In the genomic region with DNA sequence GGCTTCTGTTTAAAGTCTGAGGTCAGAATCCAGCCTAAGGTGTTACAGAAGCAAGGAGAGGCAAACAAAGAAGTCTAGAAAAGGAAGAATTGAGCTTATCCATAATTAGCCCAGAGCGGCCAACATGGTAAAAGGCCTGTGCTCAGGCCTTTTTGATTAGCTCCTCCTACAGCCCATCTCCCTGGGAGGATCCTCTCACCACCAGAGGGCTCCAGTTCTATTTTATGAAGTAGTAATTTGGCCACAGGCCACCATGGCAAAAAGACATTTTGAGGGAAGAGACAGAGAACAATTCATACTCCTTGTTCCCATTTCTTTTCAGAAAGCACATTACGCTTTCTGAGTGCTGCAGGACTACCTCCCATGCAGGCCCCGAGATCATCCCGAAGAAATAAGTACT, we compare ENCODE assay signal across 9 mouse cellular contexts. TPM values are rescaled to one million over a fixed set of nuclear protein-coding genes. Genes with fewer than 3 reads are reported as not detected.
A peak's percentile ranks its signal among the peaks of the same experiment; 100 is the strongest.
DNase-seq lines count a peak whose midpoint lies in the region; ATAC-seq lines count a peak whose summit lies in the region.
"Had no signal": no experiment of that assay in that cellular context is flagged by ENCODE, and none has a peak within 500 bp of the region (broad histone marks: within the 10 kb centered on the region; RNA-seq: fewer than 3 reads in every experiment).

No protein-coding gene starts in this region.

- no peaks in the 10 kb centered on the region for H3K27me3 ChIP-seq in kidney, embryonic 14.5 days (ENCODE audit: control insufficient read depth, insufficient read depth, low read length)
- H3K27me3 ChIP-seq: lung, embryonic 15.5 days had no signal

- no peak for ATAC-seq in kidney, embryonic 14.5 days (ENCODE audit: low FRiP score, low TSS enrichment)
- ATAC-seq in common myeloid progenitor, adult 5-6 weeks (replicated peaks; ENCODE audit: low read depth, poor library complexity, severe bottlenecking) = peak; percentile 91

- WGBS in kidney, embryonic 14.5 days = 84% methylated on average over 4 of the region's 4 CpGs

- no peak overlapping the region for H3K4me3 ChIP-seq in kidney, embryonic 14.5 days (ENCODE audit: low read length)
- H3K4me3 ChIP-seq: lung, embryonic 15.5 days had no signal

- H3K9ac ChIP-seq in kidney, embryonic 14.5 days (ENCODE audit: low read depth, low read length) = no peak overlapping the region
- H3K9ac ChIP-seq: lung, embryonic 15.5 days had no signal

- H3K4me2 ChIP-seq in kidney, embryonic 14.5 days (replicated peaks; ENCODE audit: low read depth, low read length) = no peak overlapping the region
- H3K4me2 ChIP-seq: lung, embryonic 15.5 days had no signal

- intact Hi-C loops in gastrocnemius, postnatal 36 days (cut with DNase I) = loop anchor here (2.0 kb wide), 1 partner anchor 330 kb away; no protein-coding TSS in a partner anchor

- no peaks in the 10 kb centered on the region for H3K9me3 ChIP-seq in kidney, embryonic 14.5 days (ENCODE audit: control insufficient read depth, low read length)
- H3K9me3 ChIP-seq: lung, embryonic 15.5 days had no signal

- no peaks in the 10 kb centered on the region for H3K36me3 ChIP-seq in kidney, embryonic 14.5 days (ENCODE audit: control insufficient read depth, insufficient read depth, low read length)
- H3K36me3 ChIP-seq: lung, embryonic 15.5 days had no signal

- H3K27ac ChIP-seq in kidney, embryonic 14.5 days (ENCODE audit: low read depth, low read length) = no peak overlapping the region
- H3K27ac ChIP-seq: lung, embryonic 15.5 days had no signal

- H3K4me1 ChIP-seq in kidney, embryonic 14.5 days (ENCODE audit: control insufficient read depth, insufficient read depth, low read length) = no peaks in the 10 kb centered on the region
- H3K4me1 ChIP-seq: lung, embryonic 15.5 days had no signal

- DNase-seq in kidney, adult 11 months = peak; percentile 26
- DNase-seq in adipocyte (ENCODE audit: low spot score) = peak; percentile 91
- DNase-seq in gastrocnemius, postnatal 36 days = peak; percentile 24 to 53
- peak; percentile 83 for DNase-seq in layer of hippocampus, adult 11-12 months (ENCODE audit: low spot score)
- DNase-seq in lung, postnatal 36 days = peak; percentile 86
- DNase-seq in right cerebral cortex, postnatal 4 days = peak; percentile 67

RNA-seq across cellular contexts. Expression of a gene that starts 46.3 kb away (rescaled TPM):
- polyA plus RNA-seq in kidney, embryonic 14.5 days (2014; fragmentation: Nextera tagmentation; extraction: Ambion mirVana) = 59.5 and 72.7 TPM in 2 replicates
- total RNA-seq in common myeloid progenitor, adult 5-6 weeks (2017) = 26.4 and 31.0 TPM in 2 replicates
- total RNA-seq in gastrocnemius, postnatal 36 days (2021) = 1 to 10 TPM; 5.4 to 7.8 TPM

RNA-seq across cellular contexts. Expression of a gene that starts 50.0 kb away (rescaled TPM):
- polyA plus RNA-seq in kidney, embryonic 14.5 days (2014; fragmentation: Nextera tagmentation; extraction: Ambion mirVana) = not detected in 2 replicates
- total RNA-seq in common myeloid progenitor, adult 5-6 weeks (2017) = not detected in 2 replicates
- total RNA-seq in gastrocnemius, postnatal 36 days (2021) = under 1 TPM; 0.47 to 0.61 TPM

Comparison
In these comparisons a context has a peak if more than half of its experiments do, and no peak if none do; other contexts are left out.
1. DNase-seq: peak in every context shown above with its lines; median percentile 91 in adipocyte; 86 in lung, postnatal 36 days; 83 in layer of hippocampus, adult 11-12 months; 67 in right cerebral cortex, postnatal 4 days; 38 in gastrocnemius, postnatal 36 days; 26 in kidney, adult 11 months.